Mouse (Mus musculus) granulocyte monocyte progenitor cell, adult 5-6 weeks (primary cell): ENCODE data around the gene L3mbtl1. TPM values are rescaled to one million over a fixed set of nuclear protein-coding genes. Genes with fewer than 3 reads are reported as not detected.

Experiments used
- ATAC-seq: replicated peaks from 2 replicates; pipeline ENCODE4 v1.8.0; 2016; ENCODE audit warnings: mild to moderate bottlenecking, moderate TSS enrichment, inconsistent platforms; ENCODE audit not compliant: poor library complexity, severe bottlenecking
- total RNA-seq, 2 experiments: library from RNA; stranded (forward) in 1 of 2; stranded (reverse) in 1 of 2; fragments of 200-712, 200-1000 nt in 1 of 2; fragments of >200 nt in 1 of 2; fragmentation: Nextera tagmentation in 1 of 2; gene quantifications; 2 replicates each; pipeline ENCODE4 v1.2.3; 2014 to 2017

Gene L3mbtl1
- total RNA-seq, 2 experiments from 2014 or later = not detected

DNA sequence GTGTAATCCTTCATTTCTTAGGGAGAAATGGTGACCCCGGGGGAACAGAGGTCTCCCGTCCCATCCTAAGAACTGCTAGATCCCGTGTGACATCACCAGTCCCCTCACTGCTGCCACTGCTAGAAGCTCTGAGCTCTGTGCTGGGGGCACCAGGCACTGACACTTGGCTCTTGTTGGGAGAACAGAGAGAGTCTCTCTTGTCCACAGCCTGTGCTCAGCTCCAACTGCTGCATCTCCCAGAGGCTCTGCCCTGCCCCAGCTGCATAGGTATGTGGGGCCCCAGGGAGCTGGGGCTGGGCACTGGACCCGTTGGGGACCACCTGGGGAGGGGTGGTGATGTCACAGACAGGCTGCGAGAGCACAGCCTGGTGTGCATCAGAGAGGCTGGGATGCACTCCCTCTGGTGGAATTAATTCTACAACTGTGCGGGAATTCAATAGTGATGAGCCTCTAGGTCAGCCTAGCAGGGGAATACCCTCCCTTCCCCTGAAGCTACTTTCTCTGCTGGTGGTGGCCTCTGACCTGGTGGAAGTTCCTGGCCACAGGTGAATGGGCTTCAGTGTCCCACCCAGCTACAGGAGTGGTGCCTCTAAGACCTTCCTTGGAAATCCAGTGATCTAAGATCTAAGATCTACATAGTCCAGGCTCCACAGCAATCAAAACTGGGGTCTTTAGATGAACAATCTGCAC is 48.3 kb downstream of the L3mbtl1 start:
- ATAC-seq = no peak

DNA sequence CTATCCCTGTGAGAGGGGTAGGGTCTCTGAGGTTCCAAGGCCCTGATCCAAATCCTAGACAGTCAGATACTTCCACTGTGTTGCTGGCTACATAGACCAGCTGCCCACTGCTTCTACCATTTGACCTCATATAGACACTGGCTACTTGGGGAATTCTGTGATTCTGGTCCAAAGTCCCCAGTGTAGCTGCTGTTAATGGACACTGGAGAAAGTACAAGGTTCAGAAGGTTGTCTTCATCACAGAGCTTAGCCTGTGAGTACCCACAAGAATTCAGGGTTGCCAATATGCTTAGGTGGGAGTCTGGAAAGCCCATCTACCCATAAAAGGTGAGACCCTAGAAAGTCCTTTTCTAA is 48.8 kb downstream of the L3mbtl1 start:
- ATAC-seq = no peak

DNA sequence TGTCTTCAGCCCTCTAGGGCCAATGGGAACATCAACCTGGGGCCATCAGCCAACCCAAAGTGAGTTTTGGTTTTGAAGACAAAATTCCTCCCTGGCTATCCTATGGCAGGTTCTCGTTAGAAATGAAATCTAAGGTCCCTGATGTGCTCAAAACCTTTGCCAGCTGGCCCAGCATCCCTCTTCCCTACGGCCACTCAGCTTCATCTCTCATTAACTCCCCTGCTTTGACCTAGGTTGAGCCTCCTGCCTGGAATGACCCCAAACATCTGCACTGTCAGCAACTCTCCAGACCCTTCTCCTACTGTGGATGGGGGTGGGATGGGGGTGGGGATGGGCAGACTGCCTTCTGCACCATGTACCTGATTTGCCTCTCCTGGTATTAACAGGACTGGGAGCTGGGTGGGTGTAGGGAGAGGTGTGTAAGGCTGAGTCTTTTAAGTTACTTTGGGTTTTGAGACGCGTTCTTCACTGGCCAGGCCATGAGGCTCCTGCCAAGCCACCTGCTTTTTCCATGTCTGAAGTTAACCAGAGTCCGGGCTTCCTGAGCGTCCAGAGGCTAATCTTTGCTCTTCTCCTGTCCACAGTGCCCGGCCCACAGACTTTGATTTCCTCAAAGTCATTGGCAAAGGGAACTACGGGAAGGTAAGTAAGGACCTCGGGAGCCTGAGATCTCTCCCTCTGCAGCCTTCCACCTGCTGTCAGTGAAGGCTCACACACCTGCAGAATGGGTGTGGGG is 50.8 kb downstream of the L3mbtl1 start:
- no peak for ATAC-seq

DNA sequence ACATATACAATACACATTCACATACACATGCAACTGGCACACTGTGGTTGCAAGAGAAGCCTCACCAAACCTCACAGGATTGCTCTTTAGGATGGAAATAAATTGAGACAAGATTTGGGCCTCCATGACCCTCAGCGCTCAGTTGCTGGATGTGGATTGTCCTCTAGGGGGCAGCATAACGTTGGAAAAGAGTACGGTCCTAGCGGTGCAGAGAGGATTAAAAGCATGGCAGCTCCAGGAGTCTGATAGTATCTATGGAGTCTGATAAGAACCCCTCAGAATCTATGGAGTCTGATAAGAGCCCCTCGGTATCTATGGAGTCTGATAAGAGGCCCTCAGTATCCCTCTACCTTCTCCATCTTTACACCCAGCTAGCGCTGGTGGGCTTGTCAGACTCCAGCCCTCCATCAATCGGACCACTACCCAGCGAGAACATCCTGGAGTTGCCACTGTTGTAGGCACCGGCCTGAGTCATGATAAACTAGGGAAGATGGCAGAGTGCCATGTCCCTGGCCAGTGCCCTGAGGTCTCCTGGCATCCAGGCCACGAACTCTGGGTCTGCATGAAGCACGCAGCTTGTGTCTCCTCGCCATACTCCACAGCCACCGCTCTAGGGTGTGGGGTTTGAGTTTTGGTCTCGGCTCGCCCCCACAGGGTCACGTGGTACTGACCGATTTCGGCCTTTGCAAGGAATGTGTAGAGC is 55.4 kb downstream of the L3mbtl1 start:
- ATAC-seq = peak; percentile 84

DNA sequence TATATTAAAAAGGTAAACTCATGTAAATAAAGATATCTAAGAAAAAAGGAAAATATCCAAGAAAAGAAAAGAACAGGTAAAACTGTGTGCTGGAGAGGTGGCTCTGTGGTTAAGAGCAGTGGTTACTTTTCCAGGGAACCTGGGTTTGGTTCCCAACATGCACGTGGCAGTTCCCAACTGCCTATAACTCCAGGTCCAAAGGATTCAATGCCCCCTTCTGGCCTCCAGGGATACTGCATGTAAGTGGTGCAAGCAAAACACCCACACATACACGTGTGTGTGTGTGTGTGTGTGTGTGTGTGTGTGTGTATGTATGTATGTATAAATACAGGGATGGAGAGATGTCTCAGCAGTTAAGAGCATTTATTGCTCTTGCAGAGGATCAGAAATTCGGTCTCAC is 56.5 kb downstream of the L3mbtl1 start:
- peak; percentile 80 for ATAC-seq

DNA sequence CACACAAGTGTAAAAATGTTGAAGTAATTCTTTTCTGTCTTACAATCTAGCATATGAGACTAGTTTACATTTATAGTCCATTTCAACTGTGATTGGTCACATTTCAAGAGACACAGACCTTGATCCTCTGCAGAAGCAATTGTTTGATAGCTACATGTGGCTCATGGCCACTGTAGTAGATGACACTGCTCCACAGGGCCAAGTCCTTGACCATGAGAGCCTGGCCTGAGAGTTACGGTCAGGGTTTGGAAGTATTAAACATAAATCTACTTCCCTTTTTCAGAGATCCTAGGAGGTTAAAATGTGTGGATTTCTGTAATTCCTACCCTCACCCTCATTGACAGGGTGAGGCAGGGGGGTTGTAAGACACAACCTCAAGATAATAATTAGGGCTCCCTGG is 57.8 kb downstream of the L3mbtl1 start:
- ATAC-seq = no peak

DNA sequence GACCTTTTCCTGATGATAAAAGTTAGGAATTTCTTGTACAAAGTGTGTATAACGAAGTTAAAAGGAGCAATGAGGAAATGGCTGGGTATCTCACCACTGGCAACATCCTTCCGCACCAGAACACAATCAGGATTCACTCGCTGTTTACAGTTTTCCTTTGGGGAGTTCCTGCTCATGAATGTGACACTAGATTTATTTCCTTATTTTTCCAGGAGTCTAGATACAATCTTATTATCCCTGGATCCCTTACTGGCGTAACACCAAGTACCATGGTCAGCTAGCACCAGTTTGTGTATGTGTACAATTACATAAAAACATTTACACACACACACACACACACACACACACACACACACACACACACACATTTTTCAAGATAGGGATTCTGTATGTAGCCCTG is 64.0 kb downstream of the L3mbtl1 start:
- no peak for ATAC-seq

DNA sequence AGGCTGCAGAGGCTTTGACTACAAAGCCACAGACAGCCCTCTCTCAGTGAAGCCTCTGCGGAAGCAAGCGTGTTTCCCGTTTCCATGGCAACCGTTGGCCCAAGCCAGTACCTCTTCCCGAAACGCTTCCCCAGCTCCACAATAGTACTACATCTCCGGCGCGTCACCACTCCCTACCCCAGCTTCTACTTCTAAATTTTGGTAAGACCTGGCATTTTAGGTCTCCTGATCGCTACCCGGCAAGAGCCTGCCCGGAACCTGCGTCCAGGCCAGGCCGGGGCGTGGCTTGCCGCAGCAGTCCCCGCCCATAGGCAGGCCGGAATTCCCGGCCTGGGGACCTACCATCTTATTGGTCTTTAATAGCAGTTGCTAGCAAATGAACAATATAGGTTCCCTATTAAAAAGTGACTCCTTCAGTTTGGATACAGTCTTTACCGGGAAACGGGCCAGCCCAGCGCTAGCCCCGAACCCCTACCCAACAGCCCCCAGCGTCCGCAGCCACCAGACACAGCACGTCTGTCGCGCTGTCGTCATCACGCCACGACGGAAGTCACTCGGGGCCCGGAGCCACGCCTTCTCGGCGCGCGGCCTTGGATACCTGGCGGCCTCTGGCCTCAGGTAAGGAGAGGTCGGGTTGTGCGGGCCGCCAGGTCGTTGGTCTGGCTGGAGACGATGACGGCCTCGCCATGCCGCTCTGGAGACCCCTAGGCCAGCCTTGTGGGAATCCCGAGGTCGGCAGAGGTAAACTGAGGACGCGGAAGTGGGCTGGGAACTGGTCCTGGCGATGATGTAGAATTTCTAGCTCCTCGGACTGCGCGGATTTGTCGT is 73.9 kb downstream of the L3mbtl1 start, which contains the start of gene Ift52:
Gene Ift52 (plus strand): TSS at position 439 of the 828 bp plus-strand sequence.
- ATAC-seq = peak; percentile 93

Other genes starting within 250 kb of the L3mbtl1 start
- gene Srsf6, start 11.9 kb upstream of the L3mbtl1 start, total RNA-seq (2014; fragmentation: Nextera tagmentation) = 240 and 262 TPM in 2 replicates
- 224 and 259 TPM in 2 replicates for gene Srsf6, start 11.9 kb upstream of the L3mbtl1 start, total RNA-seq (2017)
- not detected in 2 replicates for gene Sgk2, start 43.9 kb downstream of the L3mbtl1 start, total RNA-seq (2014; fragmentation: Nextera tagmentation)
- not detected in 2 replicates for gene Sgk2, start 43.9 kb downstream of the L3mbtl1 start, total RNA-seq (2017)
- 39.4 and 42.5 TPM in 2 replicates for gene Ift52, start 73.9 kb downstream of the L3mbtl1 start, total RNA-seq (2014; fragmentation: Nextera tagmentation)
- gene Ift52, start 73.9 kb downstream of the L3mbtl1 start, total RNA-seq (2017) = 19.9 and 23.8 TPM in 2 replicates
- gene Mybl2, start 111.2 kb downstream of the L3mbtl1 start, total RNA-seq (2014; fragmentation: Nextera tagmentation) = 60.2 and 71.5 TPM in 2 replicates
- gene Mybl2, start 111.2 kb downstream of the L3mbtl1 start, total RNA-seq (2017) = 40.6 and 42.4 TPM in 2 replicates
- not detected in 2 replicates for gene Gtsf1l, start 144.4 kb downstream of the L3mbtl1 start, total RNA-seq (2014; fragmentation: Nextera tagmentation)
- gene Gtsf1l, start 144.4 kb downstream of the L3mbtl1 start, total RNA-seq (2017) = not detected in 2 replicates